Mouse (Mus musculus): ENCODE results near the gene Ispd. TPM values are rescaled to one million over a fixed set of nuclear protein-coding genes. Genes with fewer than 3 reads are reported as not detected.

Ispd gene
- polyA plus RNA-seq, 1 experiment from 2014 or later: 2.1 TPM

DNA sequence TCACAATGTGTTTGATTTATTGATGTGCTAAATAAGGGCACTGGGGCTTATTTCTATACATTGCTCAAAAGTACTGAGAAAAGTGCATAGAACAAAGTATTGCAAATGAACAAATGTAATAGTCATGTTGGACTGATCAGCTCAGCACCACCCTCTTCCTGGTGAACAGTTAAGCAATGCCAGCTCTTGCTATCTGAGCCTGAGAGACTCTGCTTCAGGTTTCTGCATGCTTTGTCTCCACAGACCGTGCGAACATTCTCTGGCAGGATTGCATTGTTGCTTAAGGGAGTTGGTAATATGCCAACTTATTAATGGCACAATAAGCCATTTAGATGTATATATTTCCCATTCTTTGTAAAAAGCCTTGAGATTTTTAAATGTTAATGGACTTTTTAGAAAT lies 182.9 kb downstream of the Ispd start:
- no peak overlapping the region for H3K4me3 ChIP-seq (ENCODE audit: low read depth, low read length)
- 83% methylated on average over 2 of the region's 2 CpGs for WGBS (ENCODE audit: insufficient replicate concordance)

GRCm38 (mm10) chr12:36566974-36567373 lies 185.7 kb downstream of the Ispd start:
- no peak for ATAC-seq

More for the DNA sequence above, 182.9 kb downstream of the Ispd start:
- no peak overlapping the region for H3K9ac ChIP-seq (replicated peaks)
- H3K9me3 ChIP-seq (ENCODE audit: low read length): no peaks in the 10 kb centered on the region
- ATAC-seq: no peak
- no peaks in the 10 kb centered on the region for H3K27me3 ChIP-seq (ENCODE audit: insufficient read depth, low read length)
- no peak overlapping the region for H3K4me2 ChIP-seq (ENCODE audit: low read depth, low read length)
- no peak overlapping the region for H3K27ac ChIP-seq (ENCODE audit: low read depth)
- H3K36me3 ChIP-seq (replicated peaks; ENCODE audit: insufficient read depth, low read length): no peaks in the 10 kb centered on the region
- TF ChIP-seq EP300 (IDR thresholded peaks at IDR 0.05; ENCODE audit: low read depth): no peak
- TF ChIP-seq CTCF (IDR thresholded peaks at IDR 0.05; ENCODE audit: low read depth): no peak
- H3K4me1 ChIP-seq (ENCODE audit: insufficient read depth): no peaks in the 10 kb centered on the region
- no peak for DNase-seq

DNA sequence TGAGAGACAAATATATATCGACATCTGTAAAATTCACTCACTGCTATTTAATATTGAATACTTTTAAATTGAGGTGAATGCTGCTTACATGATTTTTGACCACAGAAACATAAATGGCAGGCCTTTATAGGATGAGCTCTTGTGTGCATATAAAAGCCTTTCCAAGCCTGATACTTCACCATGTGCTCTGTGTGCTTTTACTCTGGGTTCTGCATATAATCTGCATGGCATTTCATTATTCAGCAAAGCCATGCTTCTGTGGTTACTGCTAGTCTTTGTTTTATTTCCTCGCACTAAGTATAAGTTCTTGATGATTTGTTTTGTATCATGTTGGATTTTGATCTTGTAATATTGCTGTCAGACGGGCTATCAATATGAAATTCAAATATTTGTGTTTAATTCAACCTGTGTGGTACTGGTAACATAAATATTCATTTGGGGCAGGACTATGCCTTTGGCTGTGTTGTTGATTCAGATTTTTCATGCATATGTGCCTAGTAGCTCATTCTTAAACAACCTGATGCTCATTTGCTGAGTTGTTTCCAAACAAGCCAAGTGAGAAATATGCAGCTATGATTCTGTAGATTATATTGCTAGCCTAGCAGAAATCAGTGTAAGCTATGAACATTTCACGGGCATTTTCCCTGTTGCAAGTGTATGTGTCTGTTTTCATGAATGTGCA lies 189.3 kb downstream of the Ispd start:
- 76% methylated on average over 4 of the region's 4 CpGs for whole genome bisulfite sequencing (ENCODE audit: insufficient replicate concordance)
- no peak overlapping the region for H3K27ac ChIP-seq (ENCODE audit: low read depth)
- no peaks in the 10 kb centered on the region for H3K9me3 ChIP-seq (ENCODE audit: low read length)
- no peaks in the 10 kb centered on the region for H3K27me3 ChIP-seq (ENCODE audit: insufficient read depth, low read length)
- no peak overlapping the region for H3K9ac ChIP-seq (replicated peaks)
- H3K36me3 ChIP-seq (replicated peaks; ENCODE audit: insufficient read depth, low read length): no peaks in the 10 kb centered on the region
- no peak for ATAC-seq
- DNase-seq: no peak
- no peak overlapping the region for H3K4me3 ChIP-seq (ENCODE audit: low read depth, low read length)
- H3K4me1 ChIP-seq (ENCODE audit: insufficient read depth): no peaks in the 10 kb centered on the region
- TF ChIP-seq EP300 (IDR thresholded peaks at IDR 0.05; ENCODE audit: low read depth) (no peak), CTCF (IDR thresholded peaks at IDR 0.05; ENCODE audit: low read depth) (no peak)
- no peak overlapping the region for H3K4me2 ChIP-seq (ENCODE audit: low read depth, low read length)

More at GRCm38 (mm10) chr12:36566974-36567373, 185.7 kb downstream of the Ispd start:
- Histone ChIP-seq H3K27ac (ENCODE audit: low read depth) (no peak overlapping the region), H3K4me1 (ENCODE audit: insufficient read depth) (no peaks in the 10 kb centered on the region), H3K36me3 (replicated peaks; ENCODE audit: insufficient read depth, low read length) (no peaks in the 10 kb centered on the region), H3K4me2 (ENCODE audit: low read depth, low read length) (no peak overlapping the region), H3K9ac (replicated peaks) (no peak overlapping the region), H3K27me3 (ENCODE audit: insufficient read depth, low read length) (no peaks in the 10 kb centered on the region), H3K4me3 (ENCODE audit: low read depth, low read length) (no peak overlapping the region), H3K9me3 (ENCODE audit: low read length) (no peaks in the 10 kb centered on the region)
- 91% methylated on average over 1 of the region's 1 CpGs for WGBS (ENCODE audit: insufficient replicate concordance)
- TF ChIP-seq CTCF (IDR thresholded peaks at IDR 0.05; ENCODE audit: low read depth) (no peak), EP300 (IDR thresholded peaks at IDR 0.05; ENCODE audit: low read depth) (no peak)
- no peak for DNase-seq

DNA sequence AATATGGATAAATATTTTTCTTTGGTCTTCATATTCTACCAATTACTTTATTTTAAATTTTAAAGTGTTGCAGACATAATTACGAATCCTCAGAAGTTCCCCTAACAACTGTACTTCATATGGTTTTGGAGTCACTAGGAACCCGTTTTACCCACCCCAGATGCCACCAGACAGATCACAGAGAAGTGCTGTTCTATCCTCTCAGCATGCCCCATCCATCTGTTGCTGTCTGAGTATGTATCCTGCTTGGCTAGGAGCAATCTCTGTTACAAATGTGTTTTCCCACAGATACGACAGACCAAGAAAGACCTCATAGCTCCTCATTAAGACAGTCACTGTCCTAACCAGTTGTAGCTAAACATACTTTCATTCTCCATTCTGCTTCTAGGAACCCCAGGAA lies 203.6 kb downstream of the Ispd start:
- H3K4me2 ChIP-seq (ENCODE audit: low read depth, low read length): no peak overlapping the region

GRCm38 (mm10) chr12:36597539-36598250 lies 216.4 kb downstream of the Ispd start:
- 75% methylated on average over 2 of the region's 2 CpGs for WGBS (ENCODE audit: insufficient replicate concordance)
- no peak for ATAC-seq
- TF ChIP-seq EP300 (IDR thresholded peaks at IDR 0.05; ENCODE audit: low read depth) (no peak), CTCF (IDR thresholded peaks at IDR 0.05; ENCODE audit: low read depth) (no peak)
- Histone ChIP-seq H3K9ac (replicated peaks) (no peak overlapping the region), H3K4me3 (ENCODE audit: low read depth, low read length) (no peak overlapping the region), H3K36me3 (replicated peaks; ENCODE audit: insufficient read depth, low read length) (no peaks in the 10 kb centered on the region), H3K9me3 (ENCODE audit: low read length) (no peaks in the 10 kb centered on the region), H3K27me3 (ENCODE audit: insufficient read depth, low read length) (no peaks in the 10 kb centered on the region), H3K27ac (ENCODE audit: low read depth) (no peak overlapping the region), H3K4me1 (ENCODE audit: insufficient read depth) (no peaks in the 10 kb centered on the region), H3K4me2 (ENCODE audit: low read depth, low read length) (no peak overlapping the region)
- DNase-seq: no peak

More for the DNA sequence above, 203.6 kb downstream of the Ispd start:
- Histone ChIP-seq H3K4me3 (ENCODE audit: low read depth, low read length) (no peak overlapping the region), H3K27ac (ENCODE audit: low read depth) (no peak overlapping the region), H3K36me3 (replicated peaks; ENCODE audit: insufficient read depth, low read length) (no peaks in the 10 kb centered on the region), H3K9me3 (ENCODE audit: low read length) (no peaks in the 10 kb centered on the region), H3K27me3 (ENCODE audit: insufficient read depth, low read length) (no peaks in the 10 kb centered on the region), H3K9ac (replicated peaks) (no peak overlapping the region), H3K4me1 (ENCODE audit: insufficient read depth) (no peaks in the 10 kb centered on the region)
- no peak for TF ChIP-seq CTCF (IDR thresholded peaks at IDR 0.05; ENCODE audit: low read depth)
- DNase-seq (no peak), ATAC-seq (no peak)
- 74% methylated on average over 3 of the region's 3 CpGs for WGBS (ENCODE audit: insufficient replicate concordance)

GRCm38 (mm10) chr12:36621960-36622736 lies 240.9 kb downstream of the Ispd start:
- Histone ChIP-seq H3K27ac (ENCODE audit: low read depth) (no peak overlapping the region), H3K4me3 (ENCODE audit: low read depth, low read length) (no peak overlapping the region), H3K4me2 (ENCODE audit: low read depth, low read length) (no peak overlapping the region), H3K9me3 (ENCODE audit: low read length) (no peaks in the 10 kb centered on the region), H3K4me1 (ENCODE audit: insufficient read depth) (no peaks in the 10 kb centered on the region), H3K9ac (replicated peaks) (no peak overlapping the region), H3K27me3 (ENCODE audit: insufficient read depth, low read length) (no peaks in the 10 kb centered on the region), H3K36me3 (replicated peaks; ENCODE audit: insufficient read depth, low read length) (no peaks in the 10 kb centered on the region)
- DNase-seq (no peak), ATAC-seq (no peak)
- 77% methylated on average over 7 of the region's 7 CpGs for WGBS (ENCODE audit: insufficient replicate concordance)
- TF ChIP-seq CTCF (IDR thresholded peaks at IDR 0.05; ENCODE audit: low read depth) (no peak), EP300 (IDR thresholded peaks at IDR 0.05; ENCODE audit: low read depth) (no peak)

Measured in liver, postnatal 0 days (tissue).